Comparison of ENCODE assay signal across 29 mouse cellular contexts in the genomic region with DNA sequence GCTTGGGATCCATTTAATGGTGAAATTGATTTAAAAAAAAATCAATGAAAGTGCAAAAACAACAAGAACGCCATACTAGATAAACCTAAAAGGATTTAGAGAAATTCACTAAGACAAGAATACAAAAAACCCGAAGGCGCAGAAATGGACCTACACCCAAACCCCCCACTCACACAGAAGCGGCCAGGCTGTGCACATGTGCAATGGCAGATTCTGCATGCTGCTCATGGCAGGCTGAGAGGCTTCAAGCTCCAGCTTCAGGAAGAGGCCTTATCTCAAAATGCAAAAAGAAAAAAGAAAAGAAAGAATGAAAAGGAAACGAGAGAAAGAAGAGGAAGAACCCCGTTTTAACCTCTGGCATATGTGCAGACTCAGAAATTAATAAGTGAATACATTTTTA. TPM values are rescaled to one million over a fixed set of nuclear protein-coding genes. Genes with fewer than 3 reads are reported as not detected.
DNase-seq lines count a peak whose midpoint lies in the region; ATAC-seq lines count a peak whose summit lies in the region.
"Had no signal": no experiment of that assay in that cellular context is flagged by ENCODE, and none has a peak within 500 bp of the region (broad histone marks: within the 10 kb centered on the region; RNA-seq: fewer than 3 reads in every experiment).

No protein-coding gene starts in this region.

- no peak overlapping the region for H3K4me2 ChIP-seq in heart, embryonic 16.5 days (ENCODE audit: low read depth, low read length)
- H3K4me2 ChIP-seq: embryonic facial prominence, embryonic 13.5 days; forebrain, embryonic 12.5 days; forebrain, embryonic 15.5 days; heart, embryonic 12.5 days; heart, embryonic 15.5 days; hindbrain, embryonic 14.5 days had no signal

- H3K36me3 ChIP-seq in heart, embryonic 16.5 days (ENCODE audit: control insufficient read depth, insufficient read depth), result no peaks in the 10 kb centered on the region
- 0 out of 2 replicates have a peak, but pooled peaks cover 6% of the 10 kb centered on the region for H3K36me3 ChIP-seq in heart, embryonic 10.5 days
- H3K36me3 ChIP-seq: embryonic facial prominence, embryonic 13.5 days; forebrain, embryonic 15.5 days; heart, embryonic 12.5 days; heart, embryonic 15.5 days had no signal

- WGBS in heart, embryonic 16.5 days, result 73% methylated on average over 6 of the region's 6 CpGs
- 73% methylated on average over 6 of the region's 6 CpGs for WGBS in heart, embryonic 10.5 days

- no peak overlapping the region for H3K9ac ChIP-seq in heart, embryonic 16.5 days (ENCODE audit: low read length)
- H3K9ac ChIP-seq: embryonic facial prominence, embryonic 13.5 days; forebrain, embryonic 12.5 days; forebrain, embryonic 15.5 days; heart, embryonic 12.5 days; heart, embryonic 15.5 days; hindbrain, embryonic 14.5 days had no signal

- no peak for ATAC-seq in heart, embryonic 16.5 days (replicated peaks; ENCODE audit: extremely low read depth, insufficient read depth, low FRiP score)
- ATAC-seq: forebrain, embryonic 15.5 days had no signal

- H3K27ac ChIP-seq in heart, embryonic 16.5 days (ENCODE audit: low read length), result peak overlapping the region; percentile 27; the same call in 1 of the 2 replicates
- no peak overlapping the region for H3K27ac ChIP-seq in heart, embryonic 10.5 days
- H3K27ac ChIP-seq: embryonic facial prominence, embryonic 10.5 days; embryonic facial prominence, embryonic 13.5 days; forebrain, embryonic 12.5 days; forebrain, embryonic 15.5 days; heart, adult 2 months; heart, embryonic 15.5 days; hindbrain, embryonic 14.5 days had no signal

- no peaks in the 10 kb centered on the region for H3K27me3 ChIP-seq in heart, embryonic 16.5 days (ENCODE audit: control insufficient read depth, insufficient read depth, low read length)
- no peaks in the 10 kb centered on the region for H3K27me3 ChIP-seq in heart, embryonic 10.5 days (ENCODE audit: insufficient read depth, poor library complexity, severe bottlenecking)
- H3K27me3 ChIP-seq: CH12.LX; embryonic facial prominence, embryonic 13.5 days; forebrain, embryonic 12.5 days; forebrain, embryonic 15.5 days; heart, embryonic 12.5 days; heart, embryonic 15.5 days had no signal

- peaks cover 5% of the 10 kb centered on the region for H3K4me1 ChIP-seq in heart, embryonic 16.5 days (ENCODE audit: control insufficient read depth, insufficient read depth, low read length)
- 0 out of 2 replicates have a peak, but pooled peaks cover under 1% of the 10 kb centered on the region for H3K4me1 ChIP-seq in heart, embryonic 10.5 days

- H3K9me3 ChIP-seq in heart, embryonic 16.5 days (replicated peaks; ENCODE audit: control insufficient read depth, low read length), result no peaks in the 10 kb centered on the region
- no peaks in the 10 kb centered on the region for H3K9me3 ChIP-seq in heart, embryonic 10.5 days
- H3K9me3 ChIP-seq: embryonic facial prominence, embryonic 10.5 days; embryonic facial prominence, embryonic 13.5 days; forebrain, embryonic 12.5 days; forebrain, embryonic 15.5 days; G1E; heart, embryonic 12.5 days; heart, embryonic 15.5 days had no signal

- DNase-seq in heart, embryonic 10.5 days (ENCODE audit: low spot score), result no peak
- DNase-seq in thymus, postnatal 0 days (ENCODE audit: low spot score), result peak; percentile 50
- peak; percentile 47 for DNase-seq in thymus, postnatal 25 days
- no peak for DNase-seq in kidney, postnatal 25 days
- no peak for DNase-seq in right cerebral cortex, adult 2 months (ENCODE audit: low spot score in 2 of 2)
- no peak for DNase-seq in adrenal gland, adult 2 months
- DNase-seq: adrenal gland, adult 8-10 months; adrenal gland, postnatal 25 days; B cell, adult 2 months; cerebellum, adult 11-12 months; cerebellum, adult 8-10 months; cerebellum, postnatal 10 days; cerebellum, postnatal 36 days; embryo, embryonic 11 days; gastrocnemius, postnatal 25 days; heart, adult 2 months; heart, postnatal 14 days; heart, postnatal 4 days had no signal

- H3K4me3 ChIP-seq in heart, embryonic 16.5 days (ENCODE audit: low read length), result no peak overlapping the region
- no peak overlapping the region for H3K4me3 ChIP-seq in heart, embryonic 10.5 days
- H3K4me3 ChIP-seq: embryonic facial prominence, embryonic 10.5 days; embryonic facial prominence, embryonic 13.5 days; erythroblast, embryonic 14.5 days; forebrain, embryonic 12.5 days; forebrain, embryonic 15.5 days; heart, adult 2 months; heart, embryonic 12.5 days; heart, embryonic 15.5 days had no signal

RNA-seq across cellular contexts. Expression of a gene that starts 6.7 kb away (rescaled TPM):
- 49.1 and 57.7 TPM in 2 replicates for polyA plus RNA-seq in heart, embryonic 16.5 days (2015; fragmentation: Nextera tagmentation; extraction: Ambion mirVana)
- polyA plus RNA-seq in heart, embryonic 10.5 days (2016; fragmentation: Nextera tagmentation; extraction: Ambion mirVana), result 30.5 and 32.1 TPM in 2 replicates
- 35.3 and 37.0 TPM in 2 replicates for polyA plus RNA-seq in thymus, postnatal 0 days (2015; fragmentation: Nextera tagmentation; extraction: Ambion mirVana)
- total RNA-seq in adrenal gland, adult 2 months (2021), result 10 to 100 TPM; 44.1 to 63.9 TPM
- 4.1 and 4.4 TPM in 2 replicates for polyA plus RNA-seq in adrenal gland, adult 2 months (2012; rRNA removed)

RNA-seq across cellular contexts. Expression of a gene that starts 6.8 kb away (rescaled TPM):
- 116 and 124 TPM in 2 replicates for polyA plus RNA-seq in heart, embryonic 16.5 days (2015; fragmentation: Nextera tagmentation; extraction: Ambion mirVana)
- polyA plus RNA-seq in heart, embryonic 10.5 days (2016; fragmentation: Nextera tagmentation; extraction: Ambion mirVana), result 179 and 249 TPM in 2 replicates
- 234 and 249 TPM in 2 replicates for polyA plus RNA-seq in thymus, postnatal 0 days (2015; fragmentation: Nextera tagmentation; extraction: Ambion mirVana)
- 100 to 1,000 TPM; 118 to 137 TPM for total RNA-seq in adrenal gland, adult 2 months (2021)
- polyA plus RNA-seq in adrenal gland, adult 2 months (2012; rRNA removed), result 71.8 and 97.5 TPM in 2 replicates

RNA-seq across cellular contexts. Expression of a gene that starts 37.4 kb away (rescaled TPM):
- 5.7 and 6.4 TPM in 2 replicates for polyA plus RNA-seq in heart, embryonic 16.5 days (2015; fragmentation: Nextera tagmentation; extraction: Ambion mirVana)
- 4.2 and 10.8 TPM in 2 replicates for polyA plus RNA-seq in heart, embryonic 10.5 days (2016; fragmentation: Nextera tagmentation; extraction: Ambion mirVana)
- polyA plus RNA-seq in thymus, postnatal 0 days (2015; fragmentation: Nextera tagmentation; extraction: Ambion mirVana), result 1.1 and 1.4 TPM in 2 replicates
- total RNA-seq in adrenal gland, adult 2 months (2021), result 1 to 10 TPM in 1 of 2 experiments, under 1 TPM in 1; 0.52 to 1.1 TPM
- 0.11 and 0.20 TPM in 2 replicates for polyA plus RNA-seq in adrenal gland, adult 2 months (2012; rRNA removed)
- polyA plus RNA-seq: erythroblast, embryonic 14.5 days; G1E had no signal

Comparison
In these comparisons a context has a peak if more than half of its experiments do, and no peak if none do; other contexts are left out.
1. DNase-seq: peak in thymus, postnatal 0 days (single experiment) and thymus, postnatal 25 days (single experiment); none in heart, embryonic 10.5 days (single experiment), kidney, postnatal 25 days (0 of 2), right cerebral cortex, adult 2 months (0 of 2) and adrenal gland, adult 2 months (single experiment).